Mouse (Mus musculus) bone marrow, adult 2 months (tissue): ENCODE measurements around the gene Rhot2.

Source experiments
- CTCF ChIP-seq: fragments of 200-500 bp; IDR thresholded peaks from 2 replicates; pipeline ENCODE4 v1.5.1; 2011; ENCODE audit warnings: low read length, control low read depth; ENCODE audit not compliant: control insufficient read depth, insufficient read depth
- POLR2A ChIP-seq: fragments of 200-500 bp; IDR thresholded peaks from 2 replicates; pipeline ENCODE4 v1.6.1; 2011; ENCODE audit warnings: low read depth, mild to moderate bottlenecking, control low read depth, low read length, borderline replicate concordance; ENCODE audit not compliant: control insufficient read depth

DNA sequence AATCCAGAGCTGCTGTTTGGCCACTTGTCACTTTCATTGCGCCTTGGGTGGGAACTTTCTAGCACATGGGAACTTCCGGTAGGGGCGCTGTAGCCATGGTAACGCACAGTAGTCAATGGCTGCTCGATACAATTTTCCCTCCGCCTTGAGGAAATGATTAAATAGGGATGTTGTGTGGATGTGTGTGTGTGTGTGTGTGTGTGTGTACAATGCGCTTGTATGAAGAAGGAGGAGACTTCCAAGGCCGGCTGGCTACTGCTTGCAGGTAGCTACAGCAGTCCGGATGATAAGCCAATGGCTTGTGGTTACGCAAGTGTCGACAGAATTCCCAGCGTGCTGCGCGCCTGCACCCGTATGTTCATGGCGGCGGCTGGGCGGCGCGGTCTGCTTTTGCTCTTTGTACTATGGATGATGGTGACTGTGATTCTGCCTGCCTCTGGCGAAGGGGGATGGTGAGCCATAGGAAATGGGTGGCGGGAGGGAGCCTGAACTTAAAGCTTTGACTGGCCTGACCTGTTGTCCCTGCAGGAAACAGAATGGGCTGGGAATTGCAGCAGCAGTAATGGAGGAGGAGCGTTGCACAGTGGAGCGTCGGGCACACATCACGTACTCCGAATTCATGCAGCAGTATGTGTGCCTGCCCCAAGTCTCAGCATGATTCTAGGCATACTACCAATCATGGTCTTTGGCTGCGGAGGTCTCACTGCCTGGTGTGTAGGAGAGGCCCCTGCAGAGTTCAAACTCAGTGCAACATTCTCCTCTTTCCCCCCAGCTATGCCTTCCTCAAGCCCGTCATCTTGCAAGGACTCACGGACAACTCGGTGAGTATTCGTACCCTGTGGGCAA, 15.7 kb downstream of the Rhot2 start, which contains the start of gene Jmjd8:
- TF ChIP-seq CTCF (peak; percentile 30; the same call in 1 of the 2 replicates), POLR2A (peak; percentile 55; the same call in 1 of the 2 replicates)
